Mouse (Mus musculus) ES-E14 (cell line): ENCODE measurements around the gene Gm49450. TPM values are rescaled to one million over a fixed set of nuclear protein-coding genes. Genes with fewer than 3 reads are reported as not detected.

Experiments used
- DNase-seq: peaks from one replicate; pipeline ENCODE4 v3.0.0-alpha.2; 2013; ENCODE audit warnings: low read depth, low spot score
- H3K27ac ChIP-seq: 2 replicates; pipeline ENCODE4 v1.5.1; 2012; ENCODE audit warnings: low read depth, mild to moderate bottlenecking, low read length, moderate library complexity, mixed read lengths; ENCODE audit not compliant: poor library complexity, insufficient read depth, severe bottlenecking
- H3K36me3 ChIP-seq: 2 replicates; pipeline ENCODE4 v1.6.1; 2012; ENCODE audit warnings: mild to moderate bottlenecking, low read length, moderate library complexity, mixed read lengths; ENCODE audit not compliant: control insufficient read depth, poor library complexity, insufficient read depth, severe bottlenecking
- H3K4me1 ChIP-seq, 2 experiments: fragments of 150-350 bp in 1 of 2; sonication (generic) in 1 of 2; 2 replicates each; pipeline ENCODE4 v1.6.1; 2012; ENCODE audit warnings: low read length in 2 of 2, mild to moderate bottlenecking in 1 of 2, mixed read lengths in 1 of 2; ENCODE audit not compliant: control insufficient read depth in 2 of 2, insufficient read depth in 2 of 2, poor library complexity in 1 of 2
- H3K4me3 ChIP-seq, 2 experiments: fragments of 150-350 bp in 1 of 2; sonication (generic) in 1 of 2; 2 replicates each; pipeline ENCODE4 v1.5.1; 2012; ENCODE audit warnings: low read length in 2 of 2, low read depth in 1 of 2, mild to moderate bottlenecking in 1 of 2, mixed read lengths in 1 of 2; ENCODE audit not compliant: insufficient read depth in 1 of 2, poor library complexity in 1 of 2, severe bottlenecking in 1 of 2
- H3K9ac ChIP-seq: 2 replicates; pipeline ENCODE4 v1.6.1; 2012; ENCODE audit warnings: low read depth, mild to moderate bottlenecking, low read length, mixed read lengths; ENCODE audit not compliant: poor library complexity, insufficient read depth, severe bottlenecking
- H3K9me3 ChIP-seq: fragments of 150-350 bp; sonication (generic); 2 replicates; pipeline ENCODE4 v1.6.1; 2012; ENCODE audit warnings: low read depth, mild to moderate bottlenecking, low read length; ENCODE audit not compliant: control insufficient read depth, insufficient read depth
- CHD2 ChIP-seq: IDR thresholded peaks from 2 replicates; pipeline ENCODE4 v1.6.1; 2014; ENCODE audit warnings: mild to moderate bottlenecking, low read depth, low read length, inconsistent platforms
- HCFC1 ChIP-seq: IDR thresholded peaks from 2 replicates; pipeline ENCODE4 v1.6.1; 2012; ENCODE audit warnings: low read length, inconsistent platforms, borderline replicate concordance; ENCODE audit not compliant: insufficient read depth
- MAFK ChIP-seq: IDR thresholded peaks from 2 replicates; pipeline ENCODE4 v1.6.1; 2014; ENCODE audit warnings: mild to moderate bottlenecking, low read depth, low read length, inconsistent platforms; ENCODE audit not compliant: insufficient read depth
- ZC3H11A ChIP-seq: IDR thresholded peaks from 2 replicates; pipeline ENCODE4 v1.6.1; 2012; ENCODE audit warnings: low read depth, mild to moderate bottlenecking, inconsistent platforms, low read length, borderline replicate concordance
- ZNF384 ChIP-seq: IDR thresholded peaks from 2 replicates; pipeline ENCODE4 v1.6.1; 2012; ENCODE audit warnings: low read depth, low read length, inconsistent platforms
- in situ Hi-C, 2 experiments: fragments of 600-800 bp; cut with MboI; formaldehyde crosslinking; loops; one replicate each; pipeline ENCODE4 v1.15.1; 2025; ENCODE audit warnings: low sequenced_read_pairs in 2 of 2, inconsistent platforms in 1 of 2; ENCODE audit not compliant: unreplicated experiment in 2 of 2
- total RNA-seq: library from RNA; depleted of rRNA; stranded (reverse); fragments of 300-350 nt; gene quantifications from 2 replicates; pipeline ENCODE4 v1.2.3, GENCODE M21; 2012

Gene Gm49450
- total RNA-seq, 1 experiment, result not detected

GRCm38 (mm10) chr15:98893036-98893435, 60.3 kb downstream of the Gm49450 start:
- H3K4me1 ChIP-seq, result peaks cover 5 to 10% of the 10 kb centered on the region in 2 experiments; a peak in 3 of 4 replicates
- DNase-seq, result no peak
- H3K36me3 ChIP-seq, result no peaks in the 10 kb centered on the region
- H3K4me3 ChIP-seq, result no peak overlapping the region
- in situ Hi-C loops, result no loop called here
- H3K27ac ChIP-seq, result no peak overlapping the region
- TF ChIP-seq MAFK, result no peak
- TF ChIP-seq ZC3H11A, result no peak
- no peak for TF ChIP-seq HCFC1
- no peak for TF ChIP-seq ZNF384
- TF ChIP-seq CHD2, result no peak
- H3K9me3 ChIP-seq, result no peaks in the 10 kb centered on the region
- no peak overlapping the region for H3K9ac ChIP-seq

GRCm38 (mm10) chr15:98891907-98892606, 61.3 kb downstream of the Gm49450 start:
- Histone ChIP-seq H3K36me3 (no peaks in the 10 kb centered on the region), H3K4me3 (no peak overlapping the region), H3K27ac (no peak overlapping the region), H3K9me3 (no peaks in the 10 kb centered on the region), H3K9ac (no peak overlapping the region), H3K4me1 (peaks cover 5 to 8% of the 10 kb centered on the region in 2 experiments; a peak in 3 of 4 replicates)
- DNase-seq, result no peak
- in situ Hi-C loops, result no loop called here
- TF ChIP-seq ZNF384, result no peak
- no peak for TF ChIP-seq HCFC1
- TF ChIP-seq CHD2, result no peak
- no peak for TF ChIP-seq MAFK
- TF ChIP-seq ZC3H11A, result no peak

- DNase-seq, result peak; percentile 82
- no peaks in the 10 kb centered on the region for H3K36me3 ChIP-seq
- peak overlapping the region; percentile 52; the same call in 1 of the 2 replicates for H3K27ac ChIP-seq
- peak overlapping the region; percentile 62 to 69 for H3K4me3 ChIP-seq
- TF ChIP-seq MAFK, result no peak
- no peak for TF ChIP-seq ZC3H11A
- TF ChIP-seq HCFC1, result no peak
- no peak for TF ChIP-seq CHD2
- no peak for TF ChIP-seq ZNF384
- peaks cover 5 to 8% of the 10 kb centered on the region in 2 experiments; a peak in 3 of 4 replicates for H3K4me1 ChIP-seq
- H3K9ac ChIP-seq, result peak overlapping the region; percentile 57
- in situ Hi-C loops, result no loop called here
- no peaks in the 10 kb centered on the region for H3K9me3 ChIP-seq
Observed at GRCm38 (mm10) chr15:98891198-98891742, 62.1 kb downstream of the Gm49450 start.

- Histone ChIP-seq H3K4me1 (peaks cover 2 to 3% of the 10 kb centered on the region in 2 experiments; a peak in 1 of 4 replicates), H3K27ac (no peak overlapping the region), H3K9me3 (no peaks in the 10 kb centered on the region), H3K4me3 (no peak overlapping the region), H3K36me3 (no peaks in the 10 kb centered on the region), H3K9ac (no peak overlapping the region)
- no peak for DNase-seq
- TF ChIP-seq ZNF384 (no peak), HCFC1 (no peak), MAFK (no peak), CHD2 (no peak), ZC3H11A (no peak)
- in situ Hi-C loops, result no loop called here
Observed at GRCm38 (mm10) chr15:98887526-98887925, 65.8 kb downstream of the Gm49450 start.
